Mouse (Mus musculus): ENCODE results near the gene Olfr821.
"Not testable (repeated sequence)": the region's sequence is repeated elsewhere in the genome, so short reads cannot be mapped to it uniquely, and the experiment has no call there.

Gene Olfr821

DNA sequence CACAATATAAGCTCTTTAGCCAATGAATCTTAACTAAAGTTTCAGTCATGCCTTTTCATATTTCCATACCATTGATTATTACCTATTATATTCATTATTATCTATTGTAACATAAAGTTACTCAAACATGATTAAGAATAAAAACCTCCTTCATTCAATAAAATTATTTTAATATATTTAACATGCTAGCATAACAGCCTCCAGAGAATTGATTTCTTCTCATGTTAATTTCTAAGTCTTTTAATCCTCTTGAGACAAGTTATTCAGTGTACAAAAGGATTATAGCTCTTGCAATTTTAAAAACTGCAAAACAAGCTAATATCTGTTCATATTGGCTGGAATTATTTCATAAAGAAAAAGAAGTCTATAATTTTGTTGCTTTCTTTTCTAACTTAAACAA, at the start of gene Olfr821:
Gene Olfr821, plus strand, starts transcription at position 301 of the 400 bp plus-strand sequence.
- TF ChIP-seq GATA4 (IDR thresholded peaks at IDR 0.05; ENCODE audit: insufficient replicate concordance, low read length) = no peak

DNA sequence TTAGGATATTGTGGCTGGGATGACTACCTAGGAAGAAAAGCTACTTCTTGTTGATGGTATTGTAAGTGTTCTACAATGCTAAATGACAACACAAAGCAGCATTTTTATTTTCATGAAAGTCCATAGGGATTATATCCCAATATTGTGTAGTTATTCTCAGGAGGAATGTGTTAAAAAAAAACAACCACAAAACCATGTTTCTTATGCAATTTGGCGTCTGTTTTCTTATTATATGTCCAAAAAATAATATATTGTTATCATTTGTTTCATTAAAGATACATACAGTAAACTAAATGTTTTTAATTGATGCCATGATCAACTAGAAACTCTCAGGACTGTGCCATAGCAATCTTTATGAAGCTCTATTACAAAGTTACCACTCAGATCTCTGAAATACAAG, 45.2 kb upstream of the Olfr821 start, which contains the start of gene Gm10310:
Gene Gm10310, minus strand, starts transcription at position 101 of the 400 bp plus-strand sequence.
- TF ChIP-seq GATA4 (IDR thresholded peaks at IDR 0.05; ENCODE audit: insufficient replicate concordance, low read length) = not testable (repeated sequence)

DNA sequence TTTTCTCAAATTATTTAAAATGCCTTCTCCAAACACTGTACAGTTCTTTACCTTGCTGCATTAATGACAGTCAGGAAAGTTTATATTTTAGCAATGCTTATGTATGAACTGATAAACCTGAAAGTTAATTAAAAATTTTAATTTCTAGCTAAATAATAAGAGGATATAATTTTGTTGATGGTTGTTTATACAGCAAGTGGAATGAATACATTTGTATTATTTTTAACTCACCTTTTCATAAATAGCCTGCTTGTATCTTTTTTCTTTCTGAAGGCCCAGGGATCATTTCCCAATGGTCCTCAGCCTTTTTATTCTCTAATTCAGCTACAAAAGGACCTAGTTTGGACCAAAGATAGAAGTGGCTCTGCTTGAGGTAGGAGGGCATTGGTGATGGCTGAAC, 17.8 kb upstream of the Olfr821 start, which contains the start of gene Olfr820:
Gene Olfr820, plus strand, starts transcription at position 301 of the 400 bp plus-strand sequence.
- TF ChIP-seq GATA4 (IDR thresholded peaks at IDR 0.05; ENCODE audit: insufficient replicate concordance, low read length) = no peak

DNA sequence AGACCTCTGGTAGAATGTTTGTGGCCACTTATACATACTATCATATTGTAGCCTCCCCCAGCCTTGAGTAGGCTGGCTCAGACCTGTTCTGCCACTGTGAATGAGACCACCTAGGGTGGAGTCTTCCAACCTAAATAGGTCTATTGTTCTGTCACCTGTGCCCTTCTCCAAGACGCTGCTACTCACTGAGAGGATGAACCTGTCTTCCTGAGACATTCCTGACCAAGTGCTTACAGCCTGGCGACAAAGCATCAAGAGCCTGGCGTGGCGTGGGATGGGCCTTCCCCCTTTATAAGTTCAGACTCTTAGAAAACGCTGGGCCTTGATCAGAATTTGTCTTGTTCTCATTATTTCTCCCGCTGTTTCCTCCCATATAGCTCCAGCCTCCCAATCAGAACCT, 6.9 kb downstream of the Olfr821 start:
- no peak for TF ChIP-seq GATA4 (IDR thresholded peaks at IDR 0.05; ENCODE audit: insufficient replicate concordance, low read length)

DNA sequence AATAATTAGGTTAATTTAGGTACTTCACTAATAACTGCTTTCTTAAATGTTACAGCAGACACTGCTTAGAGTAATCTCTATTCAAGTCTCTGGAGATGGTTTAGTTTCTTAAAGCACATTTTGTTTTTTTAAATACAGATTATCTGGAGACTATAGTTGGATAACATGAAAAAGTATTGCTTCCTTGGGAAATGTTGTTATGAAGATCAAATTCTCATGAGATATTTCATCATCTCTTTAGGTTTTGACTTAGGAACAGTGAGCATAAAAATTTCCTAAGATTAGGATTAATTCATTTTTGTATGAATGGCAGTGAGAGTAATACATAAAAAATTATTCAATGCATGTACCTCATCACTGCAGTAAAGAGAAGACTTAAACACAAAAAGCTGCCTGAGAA, 40.8 kb downstream of the Olfr821 start, which contains the start of gene Olfr822:
Gene Olfr822, plus strand, starts transcription at position 301 of the 400 bp plus-strand sequence.
- TF ChIP-seq GATA4 (IDR thresholded peaks at IDR 0.05; ENCODE audit: insufficient replicate concordance, low read length) = no peak
